Mouse (Mus musculus): ENCODE data around the gene Prune2.

DNA sequence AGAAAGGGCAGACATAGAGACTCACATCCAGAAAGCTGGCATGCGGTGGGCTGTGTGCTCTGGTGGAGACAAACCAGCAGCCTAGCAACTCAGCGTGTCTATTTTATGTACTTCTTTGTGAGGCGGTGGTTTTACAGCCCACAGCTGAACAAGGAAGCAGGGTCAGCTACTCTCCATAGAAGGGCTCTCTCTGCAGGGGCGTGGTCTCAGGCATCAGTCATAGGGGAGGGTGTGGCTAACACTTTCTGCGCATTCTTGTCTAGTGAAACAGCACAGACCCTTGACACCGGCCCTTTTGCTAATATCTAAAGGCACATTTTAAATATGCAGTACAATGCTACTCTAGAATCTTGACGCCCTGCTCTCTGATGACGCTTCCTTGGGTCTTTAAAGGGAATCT is 300.5 kb downstream of the Prune2 start:
- no peak for TF ChIP-seq CTCF (IDR thresholded peaks at IDR 0.05; ENCODE audit: low read depth, low read length)
- no peak for TF ChIP-seq POLR2A (IDR thresholded peaks at IDR 0.05; ENCODE audit: insufficient read depth, low read length)
